Mouse (Mus musculus): ENCODE measurements around the gene Flrt1. TPM values are rescaled to one million over a fixed set of nuclear protein-coding genes. Genes with fewer than 3 reads are reported as not detected.

The Flrt1 gene
- polyA plus RNA-seq (2014; fragmentation: Nextera tagmentation; extraction: Ambion mirVana), result 9.5 and 12.2 TPM in 2 replicates

DNA sequence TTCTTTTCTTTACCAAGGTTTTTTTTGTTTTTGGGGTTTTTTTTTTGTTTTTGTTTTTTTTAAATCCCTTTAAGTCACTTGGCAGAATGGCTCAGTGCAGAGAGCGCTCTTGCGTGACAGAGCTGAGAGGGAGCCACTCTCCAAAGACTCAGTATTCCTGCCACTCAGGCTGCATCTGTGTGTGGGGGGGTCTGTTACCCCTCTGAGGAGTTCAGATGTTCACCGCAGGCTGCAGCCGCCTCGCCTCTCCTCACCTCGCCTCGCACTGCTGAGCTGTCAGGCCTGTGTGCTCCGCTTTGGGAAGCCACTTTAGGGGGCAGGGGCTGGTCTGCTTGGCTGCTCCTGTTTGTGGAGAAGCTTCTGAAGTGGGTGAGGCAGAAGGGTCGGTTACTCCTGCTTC lies at the start of gene Flrt1:
Gene Flrt1, minus strand, starts transcription at position 186 of the 400 bp plus-strand sequence.
- H3K4me2 ChIP-seq (ENCODE audit: low read length), result no peak within 1 kb of the TSS
- DNase-seq (ENCODE audit: low spot score) (no peak), ATAC-seq (no peak)
- 22% methylated on average over 9 of the region's 9 CpGs for WGBS
- H3K9ac ChIP-seq (ENCODE audit: low read length), result 0 out of 2 replicates have a peak within 1 kb of the TSS, but pooled peaks have one; percentile 5
- H3K4me3 ChIP-seq (ENCODE audit: low read depth, low read length), result no peak within 1 kb of the TSS
- H3K27ac ChIP-seq (ENCODE audit: low read depth, low read length), result no peak within 1 kb of the TSS
- H3K27me3 ChIP-seq (replicated peaks; ENCODE audit: control insufficient read depth, insufficient read depth, low read length), result no peaks in the 10 kb centered on the region
- H3K36me3 ChIP-seq (ENCODE audit: control insufficient read depth, insufficient read depth, low read length), result no peaks in the 10 kb centered on the region
- H3K9me3 ChIP-seq (replicated peaks; ENCODE audit: control insufficient read depth, low read length), result no peaks in the 10 kb centered on the region
- H3K4me1 ChIP-seq (ENCODE audit: control insufficient read depth, insufficient read depth, low read length), result peaks cover 42% of the 10 kb centered on the region

DNA sequence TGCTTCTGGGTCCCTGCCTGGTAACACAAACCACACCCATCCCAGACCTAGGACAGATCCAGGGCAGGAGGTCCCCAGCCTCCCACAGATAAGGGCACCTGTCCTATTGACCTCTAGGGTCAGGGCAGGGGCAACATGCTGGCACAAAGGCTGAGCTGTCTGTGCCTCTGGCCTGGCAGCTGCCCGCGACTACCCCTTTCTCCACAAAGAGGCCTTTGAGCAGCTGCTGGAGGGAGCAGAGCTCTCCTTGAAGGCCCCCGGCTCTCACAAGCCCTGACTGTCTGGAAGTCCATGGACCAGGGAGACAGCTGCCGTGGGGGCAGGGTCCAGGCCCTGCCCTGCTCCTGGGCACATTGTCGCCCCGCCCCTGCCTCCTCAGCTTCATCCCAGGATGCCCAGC lies 49.7 kb upstream of the Flrt1 start:
- Histone ChIP-seq H3K4me3 (ENCODE audit: low read depth, low read length) (no peak overlapping the region), H3K4me2 (ENCODE audit: low read length) (no peak overlapping the region), H3K27ac (ENCODE audit: low read depth, low read length) (peak overlapping the region; percentile 44; the same call in 1 of the 2 replicates), H3K27me3 (replicated peaks; ENCODE audit: control insufficient read depth, insufficient read depth, low read length) (no peaks in the 10 kb centered on the region), H3K9ac (ENCODE audit: low read length) (no peak overlapping the region), H3K36me3 (ENCODE audit: control insufficient read depth, insufficient read depth, low read length) (no peaks in the 10 kb centered on the region), H3K4me1 (ENCODE audit: control insufficient read depth, insufficient read depth, low read length) (peaks cover 46% of the 10 kb centered on the region), H3K9me3 (replicated peaks; ENCODE audit: control insufficient read depth, low read length) (no peaks in the 10 kb centered on the region)
- DNase-seq (ENCODE audit: low spot score) (no peak), ATAC-seq (no peak)
- 45% methylated on average over 6 of the region's 6 CpGs for WGBS

DNA sequence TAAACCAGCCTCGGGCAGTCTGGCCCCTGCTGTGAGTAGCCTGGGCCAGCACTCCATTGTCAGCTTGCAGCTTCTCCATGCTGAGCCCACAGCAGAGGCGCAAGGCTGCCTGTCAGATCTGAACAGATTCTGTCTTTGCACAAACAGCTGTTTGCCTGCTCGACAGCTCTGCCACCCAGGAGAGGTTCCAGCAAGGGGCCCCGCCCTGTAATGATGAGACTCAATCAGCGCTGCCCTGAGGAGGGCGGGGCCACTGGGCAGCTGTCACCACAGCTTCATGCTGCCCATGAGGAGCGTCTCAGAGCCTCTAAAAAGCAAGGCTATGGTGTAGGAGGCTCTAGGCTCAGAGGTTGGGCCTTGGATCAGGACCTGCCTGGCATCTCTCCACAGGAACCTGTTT lies 47.7 kb upstream of the Flrt1 start:
- no peaks in the 10 kb centered on the region for H3K9me3 ChIP-seq (replicated peaks; ENCODE audit: control insufficient read depth, low read length)
- peak overlapping the region; percentile 83 for H3K27ac ChIP-seq (ENCODE audit: low read depth, low read length)
- peaks cover 61% of the 10 kb centered on the region for H3K4me1 ChIP-seq (ENCODE audit: control insufficient read depth, insufficient read depth, low read length)
- WGBS, result 41% methylated on average over 7 of the region's 7 CpGs
- peak; percentile 66 for DNase-seq (ENCODE audit: low spot score)
- H3K27me3 ChIP-seq (replicated peaks; ENCODE audit: control insufficient read depth, insufficient read depth, low read length), result no peaks in the 10 kb centered on the region
- ATAC-seq, result peak; percentile 25; the same call in 1 of the 2 replicates
- no peak overlapping the region for H3K4me3 ChIP-seq (ENCODE audit: low read depth, low read length)
- H3K4me2 ChIP-seq (ENCODE audit: low read length), result no peak overlapping the region
- no peak overlapping the region for H3K9ac ChIP-seq (ENCODE audit: low read length)
- no peaks in the 10 kb centered on the region for H3K36me3 ChIP-seq (ENCODE audit: control insufficient read depth, insufficient read depth, low read length)

DNA sequence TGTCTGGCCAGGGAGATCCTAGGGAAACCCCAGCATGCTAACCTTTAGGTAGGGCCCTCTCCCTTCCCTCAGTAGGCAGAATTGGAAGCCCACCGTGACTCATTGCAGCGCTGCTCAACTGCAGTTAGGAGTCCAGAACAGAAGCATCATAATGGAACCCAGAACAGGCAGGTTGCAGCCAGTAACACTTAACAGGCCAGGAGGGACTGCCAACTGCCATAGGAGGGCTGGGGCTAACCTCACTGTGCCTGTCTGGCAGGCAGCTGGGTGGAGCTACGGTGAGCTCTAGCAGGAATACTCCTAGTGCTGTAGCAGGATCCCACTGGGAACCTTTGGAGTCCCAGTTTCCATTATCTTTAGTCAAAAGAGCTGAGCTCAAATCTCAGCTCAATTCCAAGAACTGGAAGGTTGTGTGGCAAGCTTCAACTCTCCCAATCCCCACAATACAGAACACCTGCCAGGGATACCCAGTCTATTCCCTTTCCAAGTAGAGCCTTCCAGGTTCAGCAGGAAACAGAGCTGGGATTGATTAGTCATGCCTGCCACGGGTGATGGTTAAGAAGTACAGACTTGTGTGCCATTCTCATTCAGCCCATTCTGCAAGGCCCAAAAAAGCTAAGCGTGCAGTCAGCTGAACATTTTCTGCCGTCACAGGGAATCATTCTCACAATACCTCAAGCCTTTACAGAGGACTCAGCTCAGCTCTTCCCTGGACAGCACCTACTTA lies 46.6 kb upstream of the Flrt1 start:
- Histone ChIP-seq H3K4me3 (ENCODE audit: low read depth, low read length) (no peak overlapping the region), H3K4me2 (ENCODE audit: low read length) (no peak overlapping the region), H3K27me3 (replicated peaks; ENCODE audit: control insufficient read depth, insufficient read depth, low read length) (no peaks in the 10 kb centered on the region), H3K4me1 (ENCODE audit: control insufficient read depth, insufficient read depth, low read length) (peaks cover 56% of the 10 kb centered on the region), H3K9me3 (replicated peaks; ENCODE audit: control insufficient read depth, low read length) (no peaks in the 10 kb centered on the region), H3K36me3 (ENCODE audit: control insufficient read depth, insufficient read depth, low read length) (no peaks in the 10 kb centered on the region), H3K9ac (ENCODE audit: low read length) (peak overlapping the region; percentile 25; the same call in 1 of the 2 replicates), H3K27ac (ENCODE audit: low read depth, low read length) (peak overlapping the region; percentile 83)
- DNase-seq (ENCODE audit: low spot score) (no peak), ATAC-seq (no peak)
- 76% methylated on average over 6 of the region's 6 CpGs for WGBS

DNA sequence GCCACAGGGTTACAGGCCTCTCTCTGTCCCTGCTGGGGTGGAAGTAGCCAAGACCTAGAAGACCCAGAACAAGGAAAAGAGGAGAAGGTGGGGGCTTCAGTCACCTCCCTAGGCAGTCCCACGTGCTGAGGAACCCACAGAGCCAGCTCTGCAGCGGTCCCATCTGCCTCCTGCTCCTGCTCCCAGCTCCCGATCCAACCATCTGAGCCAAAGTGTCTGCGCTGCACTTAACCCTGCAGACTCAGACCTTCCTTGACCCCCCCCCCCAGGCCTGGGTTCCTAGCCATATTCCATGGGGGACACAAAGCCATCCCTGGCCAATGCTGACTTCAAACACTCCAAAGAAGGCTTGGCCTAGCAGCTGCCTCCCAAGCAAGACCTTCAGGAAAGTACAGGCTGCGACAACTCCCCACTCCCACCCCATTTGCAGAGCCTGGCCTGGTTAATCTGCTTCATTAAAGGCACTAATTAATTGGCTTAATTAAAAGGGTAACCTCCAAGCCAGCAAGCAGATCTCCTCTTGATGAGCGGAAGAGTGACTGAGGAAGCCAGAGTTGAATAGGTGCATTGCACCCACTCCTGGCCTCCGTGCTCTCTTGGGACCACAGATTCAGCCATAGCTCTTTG lies 45.9 kb upstream of the Flrt1 start:
- H3K27me3 ChIP-seq (replicated peaks; ENCODE audit: control insufficient read depth, insufficient read depth, low read length), result no peaks in the 10 kb centered on the region
- H3K27ac ChIP-seq (ENCODE audit: low read depth, low read length), result peak overlapping the region; percentile 74
- H3K9ac ChIP-seq (ENCODE audit: low read length), result peak overlapping the region; percentile 25
- ATAC-seq (no peak), DNase-seq (ENCODE audit: low spot score) (no peak)
- H3K36me3 ChIP-seq (ENCODE audit: control insufficient read depth, insufficient read depth, low read length), result no peaks in the 10 kb centered on the region
- no peak overlapping the region for H3K4me3 ChIP-seq (ENCODE audit: low read depth, low read length)
- H3K9me3 ChIP-seq (replicated peaks; ENCODE audit: control insufficient read depth, low read length), result no peaks in the 10 kb centered on the region
- no peak overlapping the region for H3K4me2 ChIP-seq (ENCODE audit: low read length)
- peaks cover 54% of the 10 kb centered on the region for H3K4me1 ChIP-seq (ENCODE audit: control insufficient read depth, insufficient read depth, low read length)
- WGBS, result 36% methylated on average over 7 of the region's 7 CpGs

DNA sequence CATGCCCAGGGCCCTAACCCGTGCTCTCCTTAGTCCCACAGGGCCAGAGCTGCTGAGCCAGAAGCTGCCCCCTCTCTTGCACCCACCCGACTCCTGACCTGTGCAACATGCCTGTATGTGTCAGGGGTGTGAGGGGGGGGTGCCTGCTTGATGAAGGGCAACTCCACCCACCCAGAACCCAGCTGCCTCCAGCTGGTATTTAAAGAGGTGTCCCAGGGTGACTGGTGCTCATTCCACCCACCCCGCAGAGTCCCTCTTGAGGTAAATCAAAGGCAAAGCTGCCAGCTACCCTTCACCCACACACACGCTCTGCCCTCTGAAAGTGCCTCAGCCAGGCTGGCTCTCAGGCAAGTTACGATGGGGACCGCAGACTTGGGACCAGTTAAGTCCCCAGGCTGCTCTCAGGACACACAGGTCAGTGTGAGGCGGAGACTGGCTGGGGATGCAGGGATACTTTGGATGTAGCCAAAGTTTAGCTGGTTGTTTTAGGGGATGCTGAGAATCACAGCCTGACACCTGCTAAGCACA lies 43.7 kb upstream of the Flrt1 start:
- WGBS, result 61% methylated on average over 7 of the region's 7 CpGs
- Histone ChIP-seq H3K4me3 (ENCODE audit: low read depth, low read length) (no peak overlapping the region), H3K27me3 (replicated peaks; ENCODE audit: control insufficient read depth, insufficient read depth, low read length) (no peaks in the 10 kb centered on the region), H3K4me1 (ENCODE audit: control insufficient read depth, insufficient read depth, low read length) (peaks cover 49% of the 10 kb centered on the region), H3K27ac (ENCODE audit: low read depth, low read length) (peak overlapping the region; percentile 86), H3K36me3 (ENCODE audit: control insufficient read depth, insufficient read depth, low read length) (no peaks in the 10 kb centered on the region), H3K9me3 (replicated peaks; ENCODE audit: control insufficient read depth, low read length) (no peaks in the 10 kb centered on the region), H3K9ac (ENCODE audit: low read length) (no peak overlapping the region; the same call in 1 of the 2 replicates), H3K4me2 (ENCODE audit: low read length) (no peak overlapping the region)
- DNase-seq (ENCODE audit: low spot score) (no peak), ATAC-seq (no peak)

DNA sequence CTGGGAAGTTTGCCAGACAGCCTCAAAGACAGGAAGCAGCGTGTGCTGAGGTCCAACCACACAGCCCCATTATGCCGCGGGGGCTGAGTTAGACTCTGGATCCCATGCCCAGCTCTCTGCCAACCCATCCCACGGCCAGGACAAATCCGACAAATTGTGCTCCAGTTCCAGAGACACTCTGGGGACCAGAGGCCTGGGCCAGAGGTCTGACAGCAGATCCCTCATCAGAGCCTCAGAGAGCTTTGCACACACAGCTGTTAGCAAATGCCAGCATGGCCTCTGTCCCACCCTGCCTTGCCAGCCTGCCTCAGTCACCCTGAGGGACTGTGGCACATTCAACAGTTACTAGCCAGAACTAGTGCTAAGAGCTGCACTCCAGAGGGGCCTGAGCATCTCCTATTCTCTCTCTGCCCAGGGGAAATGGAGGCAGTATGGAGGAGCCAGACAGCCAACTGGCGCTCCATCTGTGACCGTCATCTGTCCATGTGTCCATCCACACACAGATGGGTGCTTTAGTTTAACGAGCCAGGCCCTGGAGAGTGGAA lies 43.1 kb upstream of the Flrt1 start:
- WGBS, result 46% methylated on average over 8 of the region's 8 CpGs
- Histone ChIP-seq H3K27me3 (replicated peaks; ENCODE audit: control insufficient read depth, insufficient read depth, low read length) (no peaks in the 10 kb centered on the region), H3K9me3 (replicated peaks; ENCODE audit: control insufficient read depth, low read length) (no peaks in the 10 kb centered on the region), H3K27ac (ENCODE audit: low read depth, low read length) (peak overlapping the region; percentile 86), H3K36me3 (ENCODE audit: control insufficient read depth, insufficient read depth, low read length) (no peaks in the 10 kb centered on the region), H3K4me3 (ENCODE audit: low read depth, low read length) (no peak overlapping the region), H3K9ac (ENCODE audit: low read length) (no peak overlapping the region), H3K4me2 (ENCODE audit: low read length) (no peak overlapping the region), H3K4me1 (ENCODE audit: control insufficient read depth, insufficient read depth, low read length) (peaks cover 53% of the 10 kb centered on the region)
- peak; percentile 56 for ATAC-seq
- DNase-seq (ENCODE audit: low spot score), result peak; percentile 76

DNA sequence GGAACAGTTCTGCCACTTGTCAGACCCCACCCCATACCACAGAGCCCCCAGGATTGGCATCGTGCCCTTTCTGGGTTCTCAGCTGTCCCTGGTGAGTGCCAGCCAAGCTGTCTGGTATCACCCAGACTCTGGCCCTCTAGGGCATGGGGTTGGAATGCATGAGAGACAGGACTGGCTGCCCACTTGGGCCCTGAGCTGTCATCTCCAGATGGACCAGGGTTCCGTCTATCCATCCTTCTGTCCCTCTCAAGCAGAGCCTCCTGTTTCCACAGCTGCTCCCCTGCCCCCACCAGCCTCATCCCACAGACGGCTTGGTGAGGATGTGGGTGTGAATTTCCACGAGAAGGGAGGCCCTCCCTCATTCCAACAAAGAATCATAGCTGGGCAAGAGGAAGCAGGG lies 42.6 kb upstream of the Flrt1 start:
- Histone ChIP-seq H3K4me3 (ENCODE audit: low read depth, low read length) (no peak overlapping the region), H3K4me2 (ENCODE audit: low read length) (no peak overlapping the region), H3K36me3 (ENCODE audit: control insufficient read depth, insufficient read depth, low read length) (no peaks in the 10 kb centered on the region), H3K27ac (ENCODE audit: low read depth, low read length) (peak overlapping the region; percentile 86), H3K9ac (ENCODE audit: low read length) (no peak overlapping the region), H3K27me3 (replicated peaks; ENCODE audit: control insufficient read depth, insufficient read depth, low read length) (no peaks in the 10 kb centered on the region), H3K4me1 (ENCODE audit: control insufficient read depth, insufficient read depth, low read length) (peaks cover 53% of the 10 kb centered on the region), H3K9me3 (replicated peaks; ENCODE audit: control insufficient read depth, low read length) (no peaks in the 10 kb centered on the region)
- DNase-seq (ENCODE audit: low spot score) (peak; percentile 74), ATAC-seq (peak; percentile 38)
- 45% methylated on average over 4 of the region's 4 CpGs for WGBS

Data from forebrain, embryonic 14.5 days (tissue).